Mouse (Mus musculus) frontal cortex, adult (tissue): Measurements from ENCODE around the gene Mgmt.

Experiments used
- ATAC-seq: cut with Nextera tagmentation; 2 replicates; pipeline ENCODE4 v1.9.2; 2017; ENCODE audit warnings: mild to moderate bottlenecking, moderate library complexity, mixed read lengths; ENCODE audit not compliant: low TSS enrichment

The Mgmt gene

GRCm38 (mm10) chr7:136908616-136909144 is 14.3 kb downstream of the Mgmt start:
- ATAC-seq, result no peak

- no peak for ATAC-seq
These were observed 18.5 kb downstream of the Mgmt start for GRCm38 (mm10) chr7:136912901-136913300.

- no peak for ATAC-seq
These were observed 21.6 kb downstream of the Mgmt start for GRCm38 (mm10) chr7:136916021-136916420.

GRCm38 (mm10) chr7:136920976-136921755 is 26.8 kb downstream of the Mgmt start:
- no peak for ATAC-seq

- no peak for ATAC-seq
These were observed 27.8 kb downstream of the Mgmt start for GRCm38 (mm10) chr7:136922230-136922629.

- ATAC-seq, result no peak
These were observed 30.3 kb downstream of the Mgmt start for GRCm38 (mm10) chr7:136924610-136925260.

- ATAC-seq, result no peak
These were observed 31.8 kb downstream of the Mgmt start for GRCm38 (mm10) chr7:136926178-136926577.

GRCm38 (mm10) chr7:136930451-136930850 is 36.0 kb downstream of the Mgmt start:
- ATAC-seq, result no peak

GRCm38 (mm10) chr7:136933367-136933766 is 39.0 kb downstream of the Mgmt start:
- ATAC-seq, result no peak

GRCm38 (mm10) chr7:136934336-136934735 is 39.9 kb downstream of the Mgmt start:
- no peak for ATAC-seq

- no peak for ATAC-seq
These were observed 40.4 kb downstream of the Mgmt start for GRCm38 (mm10) chr7:136934784-136935183.

- ATAC-seq, result no peak
These were observed 44.0 kb downstream of the Mgmt start for GRCm38 (mm10) chr7:136938371-136938770.

GRCm38 (mm10) chr7:136942414-136942813 is 48.0 kb downstream of the Mgmt start:
- ATAC-seq, result no peak

GRCm38 (mm10) chr7:136943886-136944285 is 49.5 kb downstream of the Mgmt start:
- no peak for ATAC-seq

- ATAC-seq, result no peak
These were observed 51.3 kb downstream of the Mgmt start for GRCm38 (mm10) chr7:136945697-136946096.

GRCm38 (mm10) chr7:136946131-136946530 is 51.7 kb downstream of the Mgmt start:
- peak; percentile 41; the same call in 1 of the 2 replicates for ATAC-seq

- ATAC-seq, result no peak
These were observed 53.9 kb downstream of the Mgmt start for GRCm38 (mm10) chr7:136948275-136948810.

GRCm38 (mm10) chr7:136952608-136953007 is 58.2 kb downstream of the Mgmt start:
- no peak for ATAC-seq

GRCm38 (mm10) chr7:136953251-136953650 is 58.8 kb downstream of the Mgmt start:
- ATAC-seq, result no peak

- no peak for ATAC-seq
These were observed 77.9 kb downstream of the Mgmt start for GRCm38 (mm10) chr7:136972361-136972760.

GRCm38 (mm10) chr7:136975001-136975400 is 80.6 kb downstream of the Mgmt start:
- ATAC-seq, result no peak

- no peak for ATAC-seq
These were observed 103.0 kb downstream of the Mgmt start for GRCm38 (mm10) chr7:136997456-136997855.

GRCm38 (mm10) chr7:137000703-137001102 is 106.3 kb downstream of the Mgmt start:
- no peak for ATAC-seq
